Mouse (Mus musculus) lung, adult 2 months (tissue): ENCODE results near the gene Gpr146.

Source experiments
- CTCF ChIP-seq: fragments of 200-500 bp; IDR thresholded peaks from 2 replicates; pipeline ENCODE4 v1.5.1; 2011; ENCODE audit warnings: mild to moderate bottlenecking, low read length, control low read depth; ENCODE audit not compliant: insufficient read depth
- POLR2A ChIP-seq: fragments of 200-500 bp; IDR thresholded peaks from 2 replicates; pipeline ENCODE4 v1.6.1; 2011; ENCODE audit warnings: low read depth, mild to moderate bottlenecking, control low read depth, low read length, borderline replicate concordance; ENCODE audit errors: extremely low read depth

DNA sequence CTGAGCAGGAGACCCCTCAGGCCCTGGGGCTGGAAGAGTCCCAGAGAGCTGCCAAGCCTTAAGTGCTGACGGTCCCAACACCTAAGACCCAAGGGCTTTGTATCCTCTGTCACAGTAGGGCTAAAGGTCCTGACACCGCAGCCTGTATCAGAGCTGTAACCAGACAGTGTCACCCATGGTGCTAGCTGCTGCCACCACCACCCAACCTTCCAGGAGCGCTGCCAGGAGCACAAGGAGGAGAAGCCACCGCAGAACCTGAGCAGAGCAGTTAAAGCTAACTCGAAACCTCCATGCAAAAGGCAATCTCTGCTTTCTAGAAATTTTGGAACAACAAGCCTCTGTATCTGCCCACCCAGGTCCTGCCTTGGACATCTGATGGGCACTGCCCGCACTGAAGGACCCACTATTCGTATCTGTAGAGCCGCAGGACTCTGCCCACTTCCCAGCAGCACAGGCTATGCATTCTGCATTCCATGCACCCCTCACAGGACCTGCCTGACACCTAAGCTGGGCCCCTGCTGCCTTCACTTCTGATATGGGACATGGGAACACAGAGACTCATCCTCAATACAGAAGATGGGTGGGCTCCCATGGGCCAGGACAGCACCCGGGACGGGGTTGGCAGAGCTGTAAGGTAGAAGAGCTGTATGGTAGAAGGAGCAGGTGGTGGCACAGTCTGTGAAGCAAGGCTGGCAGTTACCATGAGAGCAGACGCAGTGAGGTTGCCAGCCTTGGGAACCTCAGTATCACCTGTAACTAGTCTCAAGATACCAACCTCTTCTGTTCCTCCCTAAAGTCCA, 63.6 kb downstream of the Gpr146 start:
- TF ChIP-seq CTCF (no peak), POLR2A (no peak)
